Mouse (Mus musculus): ENCODE measurements at regions not wholly inside any gene's neighbourhood (a gene's known extent, or its start where the extent isn't known, plus 50 kb on each side); places are given as distances from the start of the nearest gene placed in this dataset.
"Not testable (repeated sequence)": the region's sequence is repeated elsewhere in the genome, so short reads cannot be mapped to it uniquely, and the experiment has no call there.

DNA sequence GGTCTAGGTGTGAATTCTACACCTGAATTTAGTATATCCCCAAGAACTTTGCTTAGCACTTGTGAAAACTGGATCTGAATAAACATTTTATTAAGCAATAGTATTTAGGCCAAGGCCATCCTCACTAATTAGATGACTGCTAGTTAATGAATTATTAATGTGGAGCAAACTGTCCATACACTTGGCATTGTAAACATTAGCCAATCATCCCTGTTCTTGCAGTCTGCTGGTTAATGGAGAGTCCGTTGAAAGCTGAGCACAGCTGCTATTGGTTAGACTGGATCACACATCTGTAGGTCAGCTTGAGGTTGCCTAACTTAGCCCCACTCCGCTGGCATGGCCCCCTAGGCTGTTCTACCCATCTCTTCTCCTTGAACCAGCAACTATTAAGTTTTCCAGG lies 826.2 kb upstream of the 4930452B06Rik start:
- no peak for ATAC-seq (replicated peaks; ENCODE audit: low read depth, poor library complexity, severe bottlenecking)

DNA sequence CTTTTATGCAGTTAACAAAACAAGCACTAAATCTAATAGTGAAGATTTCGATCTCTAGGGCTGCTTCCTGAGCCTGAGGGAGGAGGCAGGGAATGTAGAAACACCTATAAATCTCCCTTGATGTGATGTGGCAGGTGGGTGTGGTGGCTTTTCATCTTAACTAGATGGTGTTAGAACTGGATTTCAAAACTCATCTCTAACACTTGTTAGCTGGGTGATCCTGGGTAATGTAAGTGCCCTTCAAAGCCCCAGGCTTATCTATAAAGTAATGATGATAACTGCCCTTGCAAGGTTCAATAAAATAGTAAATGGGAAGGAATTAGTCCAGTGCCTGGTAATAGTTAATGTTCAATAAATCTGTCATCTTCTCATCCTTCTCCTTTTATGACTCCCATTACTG lies 822.5 kb upstream of the 4930452B06Rik start:
- no peak for ATAC-seq (replicated peaks; ENCODE audit: low read depth, poor library complexity, severe bottlenecking)

DNA sequence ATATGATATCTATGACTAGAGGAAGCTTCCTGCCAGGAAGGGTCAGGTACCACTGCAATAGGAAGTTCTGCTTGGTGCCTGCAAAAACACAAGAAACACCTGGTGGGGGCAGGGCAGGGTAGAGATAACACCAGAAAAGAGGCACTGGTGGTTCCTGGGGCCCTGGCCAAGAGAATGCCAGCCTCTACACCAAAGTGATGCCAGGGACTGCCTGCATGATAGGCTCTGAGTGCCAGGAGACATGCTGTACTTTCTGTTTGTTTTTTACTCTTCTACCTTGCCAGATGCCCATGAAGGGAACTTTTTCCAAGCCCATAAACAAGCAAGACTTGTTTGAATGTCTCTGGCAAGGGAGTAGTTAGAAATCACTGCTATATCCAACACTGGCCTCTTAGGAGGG lies 812.9 kb upstream of the 4930452B06Rik start:
- ATAC-seq (replicated peaks; ENCODE audit: low read depth, poor library complexity, severe bottlenecking): no peak

DNA sequence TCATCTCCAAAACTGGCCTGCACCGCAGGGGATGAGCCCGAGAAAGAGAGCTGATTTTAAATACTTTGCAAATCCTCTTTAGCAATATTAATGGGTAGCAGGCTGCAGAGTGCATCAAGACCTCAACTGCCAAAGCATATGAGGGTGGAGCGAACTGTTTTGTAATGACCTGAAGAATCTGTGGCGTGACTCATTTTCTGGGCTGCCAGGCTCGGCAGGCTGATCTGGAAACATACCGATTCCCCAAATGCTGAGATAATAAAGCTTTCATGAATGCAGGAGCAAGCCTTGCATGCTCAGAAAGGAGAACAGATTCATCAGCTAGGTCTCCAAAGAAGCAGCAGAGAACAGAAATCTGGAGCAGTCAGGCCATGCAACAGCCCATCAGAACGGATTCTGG lies 809.1 kb upstream of the 4930452B06Rik start:
- ATAC-seq (replicated peaks; ENCODE audit: low read depth, poor library complexity, severe bottlenecking): no peak

DNA sequence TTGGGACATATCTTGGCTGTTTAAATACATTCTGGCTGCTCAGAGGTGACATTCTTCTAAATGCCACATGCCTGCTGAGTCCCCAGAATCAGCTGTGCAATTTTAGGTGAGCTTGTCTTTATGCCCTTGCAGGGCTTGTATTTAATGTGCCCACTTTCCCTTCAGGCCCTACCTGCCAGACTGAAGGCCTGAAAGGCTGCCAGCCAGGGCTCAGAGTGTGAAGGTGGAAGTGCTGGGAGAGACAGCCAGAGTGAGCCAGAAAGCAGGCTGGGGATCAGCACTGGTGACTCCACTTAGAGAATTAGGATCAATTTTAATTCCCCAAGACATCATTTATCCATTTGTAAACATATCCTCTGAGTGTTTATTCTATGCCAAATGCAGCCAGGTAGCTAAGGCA lies 803.6 kb upstream of the 4930452B06Rik start:
- ATAC-seq (replicated peaks; ENCODE audit: low read depth, poor library complexity, severe bottlenecking): no peak

DNA sequence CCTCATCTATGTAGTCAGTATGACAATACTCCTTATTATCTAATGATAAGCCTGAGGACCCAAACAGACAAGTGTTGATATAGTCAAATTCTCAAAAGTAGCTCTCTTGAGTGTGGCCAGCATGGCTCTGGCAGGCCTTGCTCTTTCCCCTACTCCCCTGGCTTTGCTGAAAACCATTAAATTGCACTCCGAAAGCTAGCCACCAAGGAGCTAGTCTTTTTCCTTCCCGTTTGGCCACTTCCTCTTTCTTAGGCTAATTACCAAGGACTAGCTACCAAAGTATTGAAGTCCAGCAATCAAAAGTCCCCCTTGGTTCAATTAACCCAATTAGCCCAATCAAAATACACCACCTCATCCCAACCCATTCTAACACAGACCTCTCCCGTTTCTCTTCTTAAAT lies 802.6 kb upstream of the 4930452B06Rik start:
- peak; percentile 58 for ATAC-seq (replicated peaks; ENCODE audit: low read depth, poor library complexity, severe bottlenecking)

DNA sequence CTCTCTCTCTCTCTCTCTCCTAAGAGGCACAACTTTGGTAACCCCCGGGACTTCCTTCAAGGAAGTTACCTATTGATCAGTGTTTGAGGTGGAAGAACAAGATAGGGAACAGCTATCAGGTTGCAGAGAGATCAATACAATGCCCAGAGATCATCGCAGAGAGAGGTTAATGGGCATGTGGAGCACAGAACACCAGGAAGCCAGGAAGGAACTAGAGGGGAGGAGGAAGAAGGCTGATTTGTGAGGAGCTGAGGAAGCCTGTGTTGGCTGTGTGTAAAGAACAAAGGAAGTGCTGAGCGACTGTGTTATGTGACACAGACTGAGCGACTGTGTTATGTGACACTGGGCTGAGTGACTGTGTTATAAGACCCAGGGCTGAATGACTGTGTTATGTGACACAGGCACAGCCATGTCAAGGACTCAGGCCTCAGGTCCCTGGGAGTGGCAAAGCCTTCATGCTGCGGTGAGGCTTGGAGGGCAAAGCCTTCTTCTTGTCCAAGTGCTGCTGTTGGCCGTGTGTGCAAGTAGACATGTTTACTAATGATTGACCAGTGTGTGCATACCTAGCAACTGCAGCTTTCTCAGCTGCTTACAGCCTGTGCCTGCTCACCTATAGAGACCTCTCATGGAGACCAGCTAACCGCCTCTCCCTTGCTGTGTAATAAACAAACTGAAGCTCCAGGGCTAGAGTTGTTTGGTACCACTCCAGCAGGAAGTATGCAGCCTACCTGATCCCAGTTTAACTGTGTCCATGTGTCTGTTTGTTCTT lies 801.8 kb upstream of the 4930452B06Rik start:
- no peak for ATAC-seq (replicated peaks; ENCODE audit: low read depth, poor library complexity, severe bottlenecking)

DNA sequence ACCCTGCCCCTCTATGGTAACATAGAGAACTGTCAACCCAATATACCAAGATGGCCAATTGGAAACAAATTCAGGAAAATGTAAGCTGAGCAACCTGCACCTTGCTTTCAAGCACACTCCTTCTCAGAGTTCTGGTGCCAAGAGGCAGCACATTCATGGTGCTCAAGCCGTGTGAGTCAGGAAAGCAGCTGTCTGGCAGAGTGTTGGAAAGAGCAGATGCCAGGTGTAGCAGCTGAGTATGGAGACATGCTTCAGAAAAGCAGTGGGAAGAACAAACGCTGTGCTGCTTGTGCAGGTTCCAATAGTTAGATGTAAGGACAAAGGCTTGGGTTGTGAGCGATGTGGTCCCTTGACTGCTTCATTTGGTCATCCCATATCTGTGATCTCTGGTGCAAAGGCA lies 794.0 kb upstream of the 4930452B06Rik start:
- ATAC-seq (replicated peaks; ENCODE audit: low read depth, poor library complexity, severe bottlenecking): no peak

DNA sequence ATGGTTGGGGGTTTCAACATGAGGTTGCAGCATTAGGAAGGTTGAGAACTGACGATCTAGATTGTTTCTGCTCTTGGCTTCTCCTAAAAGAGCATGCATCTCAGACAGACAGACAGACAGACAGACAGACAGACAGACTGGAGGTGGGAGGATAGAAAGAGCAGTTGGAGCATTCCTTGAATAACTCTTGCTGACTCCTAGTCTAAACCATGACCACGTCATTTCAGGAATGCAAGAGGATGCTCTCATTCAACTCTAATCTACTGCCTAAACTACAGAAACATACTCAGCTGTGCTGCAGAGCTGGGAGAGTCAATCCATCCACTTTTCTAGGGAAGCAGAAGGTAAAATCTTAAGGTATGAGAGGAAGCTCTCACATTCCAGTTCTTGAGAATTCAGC lies 792.8 kb upstream of the 4930452B06Rik start:
- ATAC-seq (replicated peaks; ENCODE audit: low read depth, poor library complexity, severe bottlenecking): no peak

DNA sequence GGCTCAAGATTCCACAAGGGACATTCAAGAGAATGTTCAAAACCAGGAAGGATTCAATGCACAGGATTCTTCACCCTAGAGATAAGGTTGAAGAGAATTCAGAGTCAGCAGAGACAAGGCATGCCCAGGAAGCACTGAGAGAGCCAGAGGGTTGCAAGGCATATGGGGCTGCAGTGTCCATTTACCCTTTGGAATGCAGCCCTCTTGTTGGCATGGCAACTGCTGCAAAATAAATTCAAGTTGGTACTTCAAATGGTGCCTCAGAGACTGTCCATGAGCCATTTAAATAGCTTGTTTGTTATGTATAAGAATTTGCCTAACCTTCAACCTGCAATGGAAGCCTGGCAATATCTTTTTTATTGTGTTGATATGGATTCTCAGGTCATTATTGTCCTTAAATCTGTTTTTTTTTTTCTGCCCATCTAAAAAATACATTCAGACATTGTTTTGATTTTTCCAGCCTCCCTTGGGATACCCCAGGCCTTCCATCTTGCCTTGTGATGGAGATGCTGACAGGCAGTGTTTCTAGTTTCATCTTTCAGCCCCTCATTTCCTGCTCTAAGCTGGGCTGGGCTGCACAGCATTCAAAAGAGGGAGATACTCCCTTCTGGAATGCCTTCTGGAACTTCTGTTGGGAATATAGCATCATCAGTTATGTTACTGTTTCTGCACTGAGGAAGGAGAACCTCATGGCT lies 791.9 kb upstream of the 4930452B06Rik start:
- no peak for ATAC-seq (replicated peaks; ENCODE audit: low read depth, poor library complexity, severe bottlenecking)

DNA sequence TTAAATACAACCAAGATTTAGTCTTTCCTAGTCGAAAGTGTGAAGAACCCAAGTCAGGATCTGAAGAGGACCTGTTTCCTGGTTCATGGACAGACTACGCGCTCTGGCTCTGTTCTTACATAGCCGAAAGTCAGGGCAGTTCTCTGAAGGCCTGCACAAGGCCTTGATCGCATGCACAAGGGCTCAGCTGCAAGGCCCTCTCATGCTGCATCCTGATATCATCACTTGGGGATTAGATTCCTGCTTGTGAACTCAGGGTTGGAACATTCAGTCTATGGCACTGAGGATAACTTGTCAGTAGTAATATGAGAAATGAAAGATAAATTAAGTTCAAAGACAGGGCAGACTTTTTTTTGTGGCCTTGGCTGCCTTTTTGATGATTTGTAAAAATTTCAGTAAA lies 789.9 kb upstream of the 4930452B06Rik start:
- ATAC-seq (replicated peaks; ENCODE audit: low read depth, poor library complexity, severe bottlenecking): no peak

DNA sequence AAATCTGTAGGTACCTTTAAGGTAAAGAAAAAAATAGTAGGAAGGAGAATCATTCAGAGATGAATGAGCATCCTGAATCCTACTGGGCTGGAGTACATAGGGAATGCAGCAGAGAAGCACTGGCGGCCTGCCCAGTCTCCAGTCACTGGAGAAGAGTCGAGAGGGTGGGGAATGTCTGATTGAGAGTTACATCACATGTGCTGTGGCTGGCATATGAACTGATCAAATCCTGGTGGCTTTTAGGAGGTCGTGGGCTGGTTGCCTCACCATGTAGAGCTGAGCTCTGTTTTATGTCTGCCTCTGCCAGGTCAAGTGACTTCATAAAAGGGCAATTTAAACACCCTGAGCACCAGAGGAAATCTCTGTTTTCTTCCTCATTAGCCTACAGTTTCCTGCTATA lies 783.9 kb upstream of the 4930452B06Rik start:
- no peak for ATAC-seq (replicated peaks; ENCODE audit: low read depth, poor library complexity, severe bottlenecking)

DNA sequence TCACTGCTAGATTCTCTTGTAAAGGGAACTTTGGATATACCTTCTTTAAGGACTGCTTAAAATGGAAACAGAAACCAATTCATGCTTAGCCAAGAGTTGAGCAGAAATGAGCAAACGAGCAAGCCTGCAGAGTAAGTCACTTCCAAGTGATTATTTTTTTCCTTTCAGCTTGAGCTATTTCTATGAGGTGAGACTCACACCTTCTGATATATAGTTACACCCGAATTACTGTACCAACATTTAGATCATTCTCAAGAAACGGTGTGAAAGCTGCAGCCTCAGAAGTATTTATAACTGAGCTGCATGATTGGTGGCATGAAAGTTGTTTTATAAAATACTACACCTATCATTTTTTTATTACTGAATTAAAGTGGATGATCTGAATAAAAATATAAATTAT lies 771.9 kb upstream of the 4930452B06Rik start:
- no peak for ATAC-seq (replicated peaks; ENCODE audit: low read depth, poor library complexity, severe bottlenecking)

DNA sequence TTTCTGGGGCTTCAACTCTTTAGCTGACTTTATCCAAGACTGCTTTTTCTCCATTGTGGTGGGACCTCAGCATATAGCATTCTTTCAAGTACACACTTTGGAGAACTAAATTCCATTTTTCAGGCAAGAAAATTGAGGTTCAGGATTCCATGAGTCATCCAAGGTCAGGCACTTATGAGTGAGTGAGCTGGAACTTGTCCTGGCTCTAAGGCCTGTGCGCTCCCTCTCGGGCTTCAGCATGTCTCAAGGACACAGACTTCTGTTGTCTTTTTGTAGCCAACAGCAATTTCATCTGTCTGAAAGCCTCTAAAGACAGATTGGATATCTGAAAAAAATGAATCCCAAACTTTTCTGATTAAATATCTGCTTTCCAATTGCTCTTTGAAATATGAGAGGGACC lies 769.1 kb upstream of the 4930452B06Rik start:
- ATAC-seq (replicated peaks; ENCODE audit: low read depth, poor library complexity, severe bottlenecking): no peak

DNA sequence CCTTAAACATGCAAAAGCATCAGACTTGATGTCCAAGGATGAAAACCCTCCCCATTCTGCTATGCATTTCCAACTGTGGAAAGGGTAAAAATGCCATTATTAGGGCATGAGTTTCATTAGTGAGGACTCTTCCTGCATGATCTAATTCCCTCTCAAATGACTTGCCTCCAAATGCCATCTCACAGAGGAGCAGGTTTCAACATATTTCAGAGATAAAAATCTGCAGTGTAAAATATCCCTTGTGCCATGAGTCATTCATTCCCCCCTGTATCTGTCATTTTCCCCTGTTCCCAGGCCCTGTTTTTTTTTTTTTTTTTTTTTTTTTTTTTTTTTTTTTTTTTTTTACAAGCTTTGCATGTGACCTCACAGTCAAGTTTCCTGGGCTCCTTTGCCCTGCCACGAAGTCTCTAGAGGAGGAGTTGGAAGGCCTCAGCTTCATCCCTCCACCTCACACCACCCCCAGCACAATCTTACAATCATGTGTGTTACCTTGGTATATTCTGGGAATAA lies 767.1 kb upstream of the 4930452B06Rik start:
- ATAC-seq (replicated peaks; ENCODE audit: low read depth, poor library complexity, severe bottlenecking): no peak

DNA sequence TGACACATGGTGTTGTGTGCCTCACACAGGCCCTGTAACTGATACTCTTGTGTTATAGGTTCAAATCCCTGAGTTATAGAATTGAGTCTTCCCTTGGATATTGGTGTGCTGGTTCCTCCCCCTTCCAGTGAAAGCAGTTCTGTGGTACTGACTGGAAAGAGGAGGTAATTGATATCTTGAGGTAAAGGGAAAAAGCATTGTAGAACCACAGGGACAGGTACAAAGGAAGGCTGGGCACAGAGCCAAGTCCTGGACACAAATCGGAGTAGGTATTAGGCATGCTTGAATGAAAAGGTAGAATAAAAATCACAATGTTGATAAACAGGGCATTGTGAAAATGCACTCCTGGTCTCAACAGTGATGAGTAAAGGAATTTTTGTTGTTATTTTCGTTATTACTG lies 765.8 kb upstream of the 4930452B06Rik start:
- ATAC-seq (replicated peaks; ENCODE audit: low read depth, poor library complexity, severe bottlenecking): no peak

DNA sequence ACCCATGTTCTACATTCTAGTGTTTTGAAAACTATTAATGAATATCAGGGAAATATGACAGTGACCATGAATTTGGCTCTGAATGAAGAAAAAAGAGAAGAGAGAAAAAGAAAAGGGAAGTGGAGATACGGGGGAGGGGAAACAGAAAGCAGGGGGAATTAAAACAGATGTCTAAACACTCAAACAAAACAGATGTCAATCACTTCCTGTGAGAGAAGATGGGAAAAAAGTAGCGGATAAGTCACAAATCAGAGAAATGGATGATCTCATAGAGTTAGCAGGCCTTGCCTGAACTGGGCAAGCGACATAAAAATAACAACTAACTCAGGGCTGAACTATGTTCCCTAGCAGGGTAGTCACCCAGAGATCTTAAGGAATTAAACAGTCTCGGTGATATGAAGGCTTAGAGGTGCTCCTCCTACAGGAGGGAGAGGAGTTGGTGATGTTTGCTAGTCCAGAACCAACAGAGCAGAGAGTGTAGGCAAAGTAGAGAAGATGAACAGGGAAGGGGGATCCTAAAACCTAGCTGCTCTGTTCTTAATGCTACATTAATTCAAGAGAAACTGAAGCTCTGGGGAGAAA lies 745.9 kb upstream of the 4930452B06Rik start:
- peak; percentile 54 for ATAC-seq (replicated peaks; ENCODE audit: low read depth, poor library complexity, severe bottlenecking)

DNA sequence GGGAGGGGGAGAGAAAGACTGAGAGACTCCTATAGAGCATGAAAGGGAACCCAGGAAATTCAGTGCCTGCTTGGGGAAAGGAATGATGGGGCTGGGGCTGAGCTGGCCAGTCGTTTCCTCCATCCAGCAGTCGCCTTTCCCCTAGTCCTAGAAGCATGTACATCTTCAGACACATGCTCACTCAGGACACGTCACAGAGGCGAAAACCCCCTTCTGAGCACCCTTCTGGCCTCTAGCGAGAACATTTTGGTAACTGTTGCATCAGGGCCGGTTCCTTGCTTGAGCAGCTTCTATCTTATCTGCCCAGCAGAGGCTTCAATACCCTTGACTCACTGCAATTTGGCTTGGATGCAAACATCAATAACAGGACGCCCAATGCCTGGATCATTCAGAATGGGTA lies 737.6 kb upstream of the 4930452B06Rik start:
- ATAC-seq (replicated peaks; ENCODE audit: low read depth, poor library complexity, severe bottlenecking): no peak

DNA sequence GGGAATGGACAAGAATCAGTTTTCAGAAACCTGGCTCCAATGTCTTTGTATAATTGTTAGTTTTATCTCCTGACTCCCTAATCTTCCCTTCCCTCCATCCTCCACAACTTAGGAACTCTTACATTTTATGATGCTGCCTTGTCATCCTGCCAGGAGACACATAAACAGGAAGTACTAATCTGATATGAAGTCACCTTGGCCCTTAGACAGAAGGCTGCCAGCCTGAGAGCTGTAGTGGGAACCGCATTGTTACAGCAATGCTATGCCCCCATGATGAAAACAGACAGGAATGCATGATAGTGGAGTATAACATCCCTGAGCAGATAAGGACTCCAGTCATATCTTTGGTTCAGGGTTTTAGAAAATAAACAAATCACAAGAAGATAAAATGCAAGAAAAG lies 734.8 kb upstream of the 4930452B06Rik start:
- ATAC-seq (replicated peaks; ENCODE audit: low read depth, poor library complexity, severe bottlenecking): no peak

DNA sequence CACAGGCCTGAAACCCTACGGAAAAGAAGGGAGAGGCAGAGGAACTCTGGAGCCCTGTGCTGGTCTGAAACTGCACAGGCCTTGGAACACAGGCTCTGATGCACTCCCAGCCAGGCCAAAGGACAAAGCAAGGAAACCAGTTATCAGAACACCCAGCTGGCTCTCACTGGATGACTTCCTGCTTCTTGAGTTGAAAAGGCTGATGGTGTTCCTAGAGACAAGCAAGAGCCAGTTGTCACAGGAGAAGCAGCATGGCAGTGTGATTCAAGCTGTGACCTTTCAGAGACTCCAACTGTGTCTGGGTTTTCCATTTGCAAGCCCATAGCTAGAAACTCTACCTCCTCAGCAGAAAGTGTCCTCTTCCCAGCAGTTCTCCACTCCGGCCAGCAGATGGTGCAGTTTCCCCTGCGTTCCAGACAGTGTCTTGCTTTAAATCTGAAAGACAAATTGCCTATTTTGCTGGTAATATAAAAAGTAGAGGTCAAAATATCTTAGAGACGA lies 727.3 kb upstream of the 4930452B06Rik start:
- peak; percentile 86 for ATAC-seq (replicated peaks; ENCODE audit: low read depth, poor library complexity, severe bottlenecking)

DNA sequence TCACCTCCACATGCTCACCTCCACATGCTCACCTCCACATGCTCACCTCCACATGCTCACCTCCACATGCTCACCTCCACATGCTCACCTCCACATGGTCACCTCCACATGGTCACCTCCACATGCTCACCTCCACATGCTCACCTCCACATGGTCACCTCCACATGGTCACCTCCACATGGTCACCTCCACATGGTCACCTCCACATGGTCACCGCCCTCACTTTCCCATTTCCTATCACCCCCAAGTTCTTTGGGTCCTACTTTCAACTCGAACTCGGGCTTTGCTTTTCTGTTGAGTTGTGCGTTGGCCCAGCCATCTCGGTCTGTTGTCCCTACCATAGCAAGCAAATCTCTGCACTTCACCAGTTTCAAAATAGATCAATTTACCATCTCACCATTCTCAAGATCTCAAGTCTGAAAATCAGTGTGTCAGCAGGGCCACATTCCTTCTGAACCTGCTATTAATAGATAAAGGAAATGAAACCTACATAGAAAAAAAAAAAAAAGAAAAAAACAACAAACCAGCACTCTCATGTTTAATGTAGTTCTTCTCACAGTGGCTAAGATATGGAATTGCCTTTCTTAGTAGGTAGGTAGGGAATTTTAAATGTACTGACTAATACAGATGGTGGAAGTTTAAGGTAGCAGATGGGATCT lies 724.0 kb upstream of the 4930452B06Rik start:
- ATAC-seq (replicated peaks; ENCODE audit: low read depth, poor library complexity, severe bottlenecking): not testable (repeated sequence)

Data from common myeloid progenitor, adult 5-6 weeks (primary cell).